Mouse (Mus musculus): ENCODE data around the gene Ankrd23. TPM values are rescaled to one million over a fixed set of nuclear protein-coding genes. Genes with fewer than 3 reads are reported as not detected.

Ankrd23 gene
- polyA plus RNA-seq, 1 experiment from 2014 or later, result 15.9 TPM

GRCm38 (mm10) chr1:36539186-36539585 lies 2.5 kb upstream of the Ankrd23 start, which contains the start of gene Gm42417:
Gene Gm42417, minus strand, starts transcription at chr1:36539429.
- ATAC-seq (ENCODE audit: borderline replicate concordance, extremely low read depth, low FRiP score, low TSS enrichment), result peak; percentile 16; the same call in 1 of the 2 replicates
- no peaks in the 10 kb centered on the region for H3K27me3 ChIP-seq
- no peak within 1 kb of the TSS for H3K4me2 ChIP-seq
- H3K9me3 ChIP-seq, result no peaks in the 10 kb centered on the region
- no peak within 1 kb of the TSS for H3K4me3 ChIP-seq
- 41% methylated on average over 9 of the region's 9 CpGs for WGBS
- peaks cover 31% of the 10 kb centered on the region for H3K36me3 ChIP-seq
- no peak within 1 kb of the TSS for H3K9ac ChIP-seq
- peaks cover 3% of the 10 kb centered on the region; the same call in 1 of the 2 replicates for H3K4me1 ChIP-seq
- no peak within 1 kb of the TSS for H3K27ac ChIP-seq

GRCm38 (mm10) chr1:36538727-36539126 lies 2.0 kb upstream of the Ankrd23 start:
- Histone ChIP-seq H3K4me1 (peaks cover 8% of the 10 kb centered on the region; the same call in 1 of the 2 replicates), H3K4me3 (no peak overlapping the region), H3K9me3 (no peaks in the 10 kb centered on the region), H3K9ac (no peak overlapping the region), H3K36me3 (peaks cover 31% of the 10 kb centered on the region), H3K27me3 (no peaks in the 10 kb centered on the region), H3K4me2 (no peak overlapping the region), H3K27ac (no peak overlapping the region)
- no peak for ATAC-seq (ENCODE audit: borderline replicate concordance, extremely low read depth, low FRiP score, low TSS enrichment)
- 77% methylated on average over 4 of the region's 4 CpGs for WGBS

GRCm38 (mm10) chr1:36536397-36536728 lies 320 bp downstream of the Ankrd23 start:
- Histone ChIP-seq H3K4me3 (no peak overlapping the region), H3K9me3 (no peaks in the 10 kb centered on the region), H3K36me3 (peaks cover 25% of the 10 kb centered on the region), H3K4me1 (peaks cover 9% of the 10 kb centered on the region; the same call in 1 of the 2 replicates), H3K27ac (no peak overlapping the region), H3K27me3 (no peaks in the 10 kb centered on the region), H3K9ac (no peak overlapping the region), H3K4me2 (no peak overlapping the region)
- WGBS, result 58% methylated on average over 8 of the region's 8 CpGs
- no peak for ATAC-seq (ENCODE audit: borderline replicate concordance, extremely low read depth, low FRiP score, low TSS enrichment)

GRCm38 (mm10) chr1:36535477-36536396 lies 946 bp downstream of the Ankrd23 start:
- Histone ChIP-seq H3K27ac (no peak overlapping the region), H3K4me1 (peaks cover 9% of the 10 kb centered on the region; the same call in 1 of the 2 replicates), H3K4me3 (no peak overlapping the region), H3K9me3 (no peaks in the 10 kb centered on the region), H3K36me3 (peaks cover 22% of the 10 kb centered on the region), H3K27me3 (no peaks in the 10 kb centered on the region), H3K4me2 (no peak overlapping the region), H3K9ac (no peak overlapping the region)
- ATAC-seq (ENCODE audit: borderline replicate concordance, extremely low read depth, low FRiP score, low TSS enrichment), result no peak
- 73% methylated on average over 11 of the region's 11 CpGs for WGBS

- Histone ChIP-seq H3K4me1 (peaks cover 9% of the 10 kb centered on the region; the same call in 1 of the 2 replicates), H3K4me2 (no peak overlapping the region), H3K27ac (no peak overlapping the region), H3K9me3 (no peaks in the 10 kb centered on the region), H3K4me3 (no peak overlapping the region), H3K36me3 (peaks cover 12% of the 10 kb centered on the region), H3K27me3 (no peaks in the 10 kb centered on the region), H3K9ac (no peak overlapping the region)
- 62% methylated on average over 6 of the region's 6 CpGs for WGBS
- no peak for ATAC-seq (ENCODE audit: borderline replicate concordance, extremely low read depth, low FRiP score, low TSS enrichment)
These were observed 2.1 kb downstream of the Ankrd23 start for GRCm38 (mm10) chr1:36534595-36535058.

- WGBS, result 60% methylated on average over 6 of the region's 6 CpGs
- 0 out of 2 replicates have a peak, but pooled peaks have one; percentile 19 for ATAC-seq (ENCODE audit: borderline replicate concordance, extremely low read depth, low FRiP score, low TSS enrichment)
- H3K4me3 ChIP-seq, result no peak overlapping the region
- H3K9ac ChIP-seq, result no peak overlapping the region
- H3K27ac ChIP-seq, result peak overlapping the region; percentile 41; the same call in 1 of the 2 replicates
- H3K27me3 ChIP-seq, result no peaks in the 10 kb centered on the region
- H3K36me3 ChIP-seq, result peaks cover 2% of the 10 kb centered on the region; the same call in 1 of the 2 replicates
- H3K9me3 ChIP-seq, result no peaks in the 10 kb centered on the region
- peaks cover 9% of the 10 kb centered on the region; the same call in 1 of the 2 replicates for H3K4me1 ChIP-seq
- H3K4me2 ChIP-seq, result no peak overlapping the region
These were observed 3.1 kb downstream of the Ankrd23 start for GRCm38 (mm10) chr1:36533546-36533945.

- no peak overlapping the region for H3K9ac ChIP-seq
- no peak overlapping the region for H3K4me3 ChIP-seq
- no peak for ATAC-seq (ENCODE audit: borderline replicate concordance, extremely low read depth, low FRiP score, low TSS enrichment)
- no peaks in the 10 kb centered on the region for H3K9me3 ChIP-seq
- H3K4me1 ChIP-seq, result peaks cover 9% of the 10 kb centered on the region; the same call in 1 of the 2 replicates
- H3K4me2 ChIP-seq, result no peak overlapping the region
- no peak overlapping the region for H3K27ac ChIP-seq
- H3K36me3 ChIP-seq, result 0 out of 2 replicates have a peak, but pooled peaks cover 6% of the 10 kb centered on the region
- no peaks in the 10 kb centered on the region for H3K27me3 ChIP-seq
- 86% methylated on average over 12 of the region's 12 CpGs for WGBS
These were observed 5.2 kb downstream of the Ankrd23 start for GRCm38 (mm10) chr1:36531461-36531860.

- no peak overlapping the region for H3K27ac ChIP-seq
- H3K36me3 ChIP-seq, result peaks cover 10% of the 10 kb centered on the region
- H3K4me3 ChIP-seq, result no peak overlapping the region
- no peaks in the 10 kb centered on the region for H3K9me3 ChIP-seq
- H3K4me2 ChIP-seq, result no peak overlapping the region
- H3K27me3 ChIP-seq, result no peaks in the 10 kb centered on the region
- 87% methylated on average over 7 of the region's 7 CpGs for WGBS
- peaks cover 9% of the 10 kb centered on the region; the same call in 1 of the 2 replicates for H3K4me1 ChIP-seq
- ATAC-seq (ENCODE audit: borderline replicate concordance, extremely low read depth, low FRiP score, low TSS enrichment), result no peak
- H3K9ac ChIP-seq, result no peak overlapping the region
These were observed 5.7 kb downstream of the Ankrd23 start for GRCm38 (mm10) chr1:36530962-36531361.

- ATAC-seq (ENCODE audit: borderline replicate concordance, extremely low read depth, low FRiP score, low TSS enrichment), result no peak
- Histone ChIP-seq H3K27ac (no peak overlapping the region), H3K36me3 (peaks cover 15% of the 10 kb centered on the region), H3K9me3 (no peaks in the 10 kb centered on the region), H3K9ac (no peak overlapping the region), H3K4me1 (peaks cover 9% of the 10 kb centered on the region; the same call in 1 of the 2 replicates), H3K27me3 (no peaks in the 10 kb centered on the region), H3K4me3 (no peak overlapping the region), H3K4me2 (no peak overlapping the region)
- 72% methylated on average over 8 of the region's 8 CpGs for WGBS
These were observed 6.2 kb downstream of the Ankrd23 start for GRCm38 (mm10) chr1:36530485-36530884.

GRCm38 (mm10) chr1:36529875-36530274 lies 6.8 kb downstream of the Ankrd23 start:
- Histone ChIP-seq H3K9ac (no peak overlapping the region), H3K36me3 (peaks cover 21% of the 10 kb centered on the region), H3K4me3 (no peak overlapping the region), H3K27ac (no peak overlapping the region), H3K27me3 (no peaks in the 10 kb centered on the region), H3K9me3 (no peaks in the 10 kb centered on the region), H3K4me2 (no peak overlapping the region), H3K4me1 (peaks cover 9% of the 10 kb centered on the region; the same call in 1 of the 2 replicates)
- no peak for ATAC-seq (ENCODE audit: borderline replicate concordance, extremely low read depth, low FRiP score, low TSS enrichment)
- WGBS, result 92% methylated on average over 4 of the region's 4 CpGs

- Histone ChIP-seq H3K9me3 (no peaks in the 10 kb centered on the region), H3K4me1 (peaks cover 7% of the 10 kb centered on the region; the same call in 1 of the 2 replicates), H3K36me3 (peaks cover 27% of the 10 kb centered on the region), H3K9ac (no peak overlapping the region), H3K4me3 (no peak overlapping the region), H3K27ac (no peak overlapping the region), H3K4me2 (no peak overlapping the region), H3K27me3 (no peaks in the 10 kb centered on the region)
- 78% methylated on average over 4 of the region's 4 CpGs for WGBS
- ATAC-seq (ENCODE audit: borderline replicate concordance, extremely low read depth, low FRiP score, low TSS enrichment), result no peak
These were observed 7.4 kb downstream of the Ankrd23 start for GRCm38 (mm10) chr1:36529274-36529673.

GRCm38 (mm10) chr1:36528351-36528750 lies 8.3 kb downstream of the Ankrd23 start:
- Histone ChIP-seq H3K36me3 (peaks cover 31% of the 10 kb centered on the region), H3K27me3 (no peaks in the 10 kb centered on the region), H3K27ac (no peak overlapping the region), H3K4me1 (no peaks in the 10 kb centered on the region; the same call in 1 of the 2 replicates), H3K9me3 (no peaks in the 10 kb centered on the region), H3K9ac (no peak overlapping the region), H3K4me3 (no peak overlapping the region), H3K4me2 (no peak overlapping the region)
- no peak for ATAC-seq (ENCODE audit: borderline replicate concordance, extremely low read depth, low FRiP score, low TSS enrichment)
- 7% methylated on average over 1 of the region's 1 CpGs for WGBS

Data from lung, embryonic 15.5 days (tissue).